Mouse (Mus musculus) small intestine, adult 2 months (tissue): Measurements from ENCODE around the gene Ndufa4l2.

Experiments used
- CTCF ChIP-seq: fragments of 200-500 bp; IDR thresholded peaks from 2 replicates; pipeline ENCODE4 v1.5.1; 2012; ENCODE audit warnings: low read depth, mild to moderate bottlenecking, control low read depth, inconsistent platforms, low read length, moderate library complexity, mixed read lengths; ENCODE audit not compliant: insufficient replicate concordance, insufficient read length; ENCODE audit errors: extremely low read depth
- POLR2A ChIP-seq: fragments of 200-500 bp; IDR thresholded peaks from 2 replicates; pipeline ENCODE4 v1.6.1; 2012; ENCODE audit warnings: low read depth, mild to moderate bottlenecking, control low read depth, inconsistent platforms, low read length, moderate library complexity

DNA sequence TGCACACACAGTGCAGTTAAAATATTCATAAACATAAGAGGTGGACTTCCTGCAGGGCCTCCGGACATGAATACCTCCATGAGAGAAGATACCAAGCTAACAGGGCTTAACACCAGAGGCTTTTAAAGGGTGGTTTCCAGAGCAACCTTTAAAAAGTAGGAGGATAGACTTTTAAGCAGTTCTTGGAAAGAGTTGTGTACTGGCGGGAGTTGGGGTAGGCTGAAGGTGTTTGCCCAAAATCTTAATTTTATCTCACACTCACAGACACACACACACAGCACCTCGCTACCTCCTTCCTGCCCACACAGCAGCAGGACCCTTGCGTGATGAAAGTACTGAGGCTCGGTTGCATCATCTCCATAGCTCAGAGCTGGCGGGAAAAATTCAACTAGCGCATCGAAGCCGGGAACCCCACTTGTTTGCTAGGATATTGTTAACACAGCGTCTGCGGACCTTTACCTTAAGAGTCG is 6.9 kb downstream of the Ndufa4l2 start:
- TF ChIP-seq CTCF = no peak
- no peak for TF ChIP-seq POLR2A
